Mouse (Mus musculus): Measurements from ENCODE around the gene Gm37240. TPM values are rescaled to one million over a fixed set of nuclear protein-coding genes. Genes with fewer than 3 reads are reported as not detected.

The Gm37240 gene
- total RNA-seq, 1 experiment, result 1.2 TPM

DNA sequence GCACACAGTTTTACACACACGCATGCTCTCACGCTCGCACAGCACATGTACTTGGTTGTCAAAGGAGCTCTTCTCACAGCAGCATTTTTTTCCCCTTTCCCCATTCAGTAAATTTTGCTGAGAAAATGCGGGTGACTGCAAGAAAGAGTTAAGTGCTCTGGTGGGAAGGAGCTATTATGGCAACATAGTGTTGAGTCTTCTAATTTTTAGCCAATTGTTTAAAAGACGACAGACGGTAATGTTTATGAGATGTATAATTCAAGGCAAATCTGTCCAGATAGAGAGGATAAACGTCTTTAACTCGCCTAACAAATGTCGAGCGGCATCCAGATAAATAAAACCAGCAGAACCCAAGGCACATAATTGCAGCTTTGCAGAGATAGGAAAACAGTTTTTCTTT lies 726.5 kb downstream of the Gm37240 start:
- H3K36me3 ChIP-seq (ENCODE audit: control insufficient read depth, insufficient read depth, low read length, poor library complexity, severe bottlenecking), result no peaks in the 10 kb centered on the region
- H3K4me1 ChIP-seq (ENCODE audit: control insufficient read depth in 2 of 2, insufficient read depth in 2 of 2, low read length in 2 of 2, poor library complexity in 1 of 2), result no peaks in the 10 kb centered on the region
- in situ Hi-C loops (cut with MboI; ENCODE audit: low sequenced_read_pairs in 2 of 2, unreplicated experiment in 2 of 2), result no loop called here
- no peak overlapping the region for H3K4me3 ChIP-seq (ENCODE audit: insufficient read depth in 1 of 2, low read depth in 1 of 2, low read length in 2 of 2, poor library complexity in 1 of 2, severe bottlenecking in 1 of 2)
- no peak overlapping the region for H3K27ac ChIP-seq (ENCODE audit: insufficient read depth, low read depth, low read length, poor library complexity, severe bottlenecking)
- TF ChIP-seq ZC3H11A (IDR thresholded peaks at IDR 0.05; ENCODE audit: borderline replicate concordance, low read depth, low read length) (no peak), MAFK (IDR thresholded peaks at IDR 0.05; ENCODE audit: insufficient read depth, low read depth, low read length) (no peak), CHD2 (IDR thresholded peaks at IDR 0.05; ENCODE audit: low read depth, low read length) (no peak), ZNF384 (IDR thresholded peaks at IDR 0.05; ENCODE audit: low read depth, low read length) (no peak), HCFC1 (IDR thresholded peaks at IDR 0.05; ENCODE audit: borderline replicate concordance, insufficient read depth, low read length) (no peak)
- H3K9me3 ChIP-seq (ENCODE audit: control insufficient read depth, insufficient read depth, low read depth, low read length), result no peaks in the 10 kb centered on the region
- H3K9ac ChIP-seq (ENCODE audit: insufficient read depth, low read depth, low read length, poor library complexity, severe bottlenecking), result no peak overlapping the region
- DNase-seq (ENCODE audit: low read depth, low spot score), result no peak

DNA sequence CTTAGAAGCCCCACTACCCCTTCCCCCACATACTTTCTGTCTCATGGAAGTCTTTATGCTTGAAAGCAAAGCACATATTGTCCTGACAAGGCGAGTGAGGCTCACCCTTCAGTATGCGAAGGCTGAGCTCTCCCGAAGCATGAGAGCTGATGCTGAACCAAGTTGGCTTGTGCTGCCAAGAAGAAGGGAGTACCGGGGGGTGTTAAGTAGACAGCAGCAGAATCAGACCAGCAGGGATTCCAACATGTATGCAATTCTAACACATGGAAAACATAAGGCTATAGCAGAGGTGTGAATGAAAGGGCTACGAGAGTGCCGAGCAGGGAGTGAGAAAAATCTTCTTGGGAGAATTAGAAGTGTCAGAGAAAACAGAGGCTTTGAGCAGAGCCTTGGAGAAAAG lies 727.7 kb downstream of the Gm37240 start:
- Histone ChIP-seq H3K36me3 (ENCODE audit: control insufficient read depth, insufficient read depth, low read length, poor library complexity, severe bottlenecking) (no peaks in the 10 kb centered on the region), H3K9ac (ENCODE audit: insufficient read depth, low read depth, low read length, poor library complexity, severe bottlenecking) (no peak overlapping the region), H3K9me3 (ENCODE audit: control insufficient read depth, insufficient read depth, low read depth, low read length) (no peaks in the 10 kb centered on the region), H3K4me1 (ENCODE audit: control insufficient read depth in 2 of 2, insufficient read depth in 2 of 2, low read length in 2 of 2, poor library complexity in 1 of 2) (no peaks in the 10 kb centered on the region), H3K4me3 (ENCODE audit: insufficient read depth in 1 of 2, low read depth in 1 of 2, low read length in 2 of 2, poor library complexity in 1 of 2, severe bottlenecking in 1 of 2) (no peak overlapping the region), H3K27ac (ENCODE audit: insufficient read depth, low read depth, low read length, poor library complexity, severe bottlenecking) (no peak overlapping the region)
- no peak for TF ChIP-seq HCFC1 (IDR thresholded peaks at IDR 0.05; ENCODE audit: borderline replicate concordance, insufficient read depth, low read length)
- no peak for TF ChIP-seq ZC3H11A (IDR thresholded peaks at IDR 0.05; ENCODE audit: borderline replicate concordance, low read depth, low read length)
- no peak for TF ChIP-seq CHD2 (IDR thresholded peaks at IDR 0.05; ENCODE audit: low read depth, low read length)
- no peak for TF ChIP-seq MAFK (IDR thresholded peaks at IDR 0.05; ENCODE audit: insufficient read depth, low read depth, low read length)
- TF ChIP-seq ZNF384 (IDR thresholded peaks at IDR 0.05; ENCODE audit: low read depth, low read length), result no peak
- no peak for DNase-seq (ENCODE audit: low read depth, low spot score)
- in situ Hi-C loops (cut with MboI; ENCODE audit: low sequenced_read_pairs in 2 of 2, unreplicated experiment in 2 of 2), result no loop called here

DNA sequence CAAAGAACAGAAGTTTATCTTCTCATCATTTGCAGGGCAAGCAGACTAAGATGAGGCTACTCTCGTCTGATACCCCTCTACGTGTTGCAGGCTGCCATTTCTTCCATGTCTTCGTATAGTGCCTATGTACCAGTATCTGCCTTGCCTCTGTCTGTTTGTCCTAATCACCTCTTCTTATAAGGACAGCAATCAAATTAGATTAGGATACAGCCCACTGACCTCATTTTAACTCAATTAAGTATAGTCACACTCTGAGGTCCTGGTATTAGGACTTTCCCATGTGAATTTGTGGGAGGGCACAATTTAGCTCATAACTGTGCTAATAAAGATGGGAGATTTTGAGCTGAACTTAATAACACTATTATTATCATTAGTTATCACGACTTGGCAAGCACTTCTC lies 738.5 kb downstream of the Gm37240 start:
- in situ Hi-C loops (cut with MboI; ENCODE audit: low sequenced_read_pairs in 2 of 2, unreplicated experiment in 2 of 2), result no loop called here
- H3K27ac ChIP-seq (ENCODE audit: insufficient read depth, low read depth, low read length, poor library complexity, severe bottlenecking), result no peak overlapping the region
- H3K9ac ChIP-seq (ENCODE audit: insufficient read depth, low read depth, low read length, poor library complexity, severe bottlenecking), result no peak overlapping the region
- H3K9me3 ChIP-seq (ENCODE audit: control insufficient read depth, insufficient read depth, low read depth, low read length), result no peaks in the 10 kb centered on the region
- no peaks in the 10 kb centered on the region for H3K36me3 ChIP-seq (ENCODE audit: control insufficient read depth, insufficient read depth, low read length, poor library complexity, severe bottlenecking)
- peaks cover 0 to 2% of the 10 kb centered on the region in 2 experiments; a peak in 1 of 4 replicates for H3K4me1 ChIP-seq (ENCODE audit: control insufficient read depth in 2 of 2, insufficient read depth in 2 of 2, low read length in 2 of 2, poor library complexity in 1 of 2)
- no peak for DNase-seq (ENCODE audit: low read depth, low spot score)
- TF ChIP-seq MAFK (IDR thresholded peaks at IDR 0.05; ENCODE audit: insufficient read depth, low read depth, low read length), result no peak
- no peak for TF ChIP-seq HCFC1 (IDR thresholded peaks at IDR 0.05; ENCODE audit: borderline replicate concordance, insufficient read depth, low read length)
- no peak for TF ChIP-seq ZC3H11A (IDR thresholded peaks at IDR 0.05; ENCODE audit: borderline replicate concordance, low read depth, low read length)
- no peak for TF ChIP-seq CHD2 (IDR thresholded peaks at IDR 0.05; ENCODE audit: low read depth, low read length)
- no peak for TF ChIP-seq ZNF384 (IDR thresholded peaks at IDR 0.05; ENCODE audit: low read depth, low read length)
- H3K4me3 ChIP-seq (ENCODE audit: insufficient read depth in 1 of 2, low read depth in 1 of 2, low read length in 2 of 2, poor library complexity in 1 of 2, severe bottlenecking in 1 of 2), result no peak overlapping the region

DNA sequence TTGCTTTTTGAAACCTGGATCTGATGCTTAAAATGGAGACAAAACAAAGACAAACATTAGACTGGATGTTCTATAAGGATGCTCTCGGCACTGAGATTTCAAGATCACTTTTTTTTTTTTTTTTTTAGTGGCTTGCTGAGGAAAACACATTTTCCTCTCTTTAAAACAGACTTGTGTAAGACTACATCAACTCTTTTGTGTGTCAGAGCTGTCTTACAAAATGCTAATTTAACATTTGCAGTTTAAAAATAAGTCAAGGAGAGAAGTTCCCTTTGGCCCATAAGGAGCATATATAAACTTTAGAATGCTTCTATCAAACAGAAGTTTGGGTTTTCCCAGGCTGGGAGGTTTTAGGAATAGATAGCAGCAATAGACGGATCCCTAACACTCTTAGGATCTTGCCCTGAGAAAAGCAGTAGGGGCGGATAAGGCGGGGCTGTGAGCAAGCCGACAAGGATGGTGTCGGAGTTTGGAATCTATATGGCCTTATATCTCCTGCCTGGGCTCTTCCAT lies 739.2 kb downstream of the Gm37240 start:
- no peak overlapping the region for H3K4me3 ChIP-seq (ENCODE audit: insufficient read depth in 1 of 2, low read depth in 1 of 2, low read length in 2 of 2, poor library complexity in 1 of 2, severe bottlenecking in 1 of 2)
- H3K9ac ChIP-seq (ENCODE audit: insufficient read depth, low read depth, low read length, poor library complexity, severe bottlenecking), result no peak overlapping the region
- H3K36me3 ChIP-seq (ENCODE audit: control insufficient read depth, insufficient read depth, low read length, poor library complexity, severe bottlenecking), result no peaks in the 10 kb centered on the region
- in situ Hi-C loops (cut with MboI; ENCODE audit: low sequenced_read_pairs in 2 of 2, unreplicated experiment in 2 of 2), result no loop called here
- H3K9me3 ChIP-seq (ENCODE audit: control insufficient read depth, insufficient read depth, low read depth, low read length), result no peaks in the 10 kb centered on the region
- no peak overlapping the region for H3K27ac ChIP-seq (ENCODE audit: insufficient read depth, low read depth, low read length, poor library complexity, severe bottlenecking)
- TF ChIP-seq MAFK (IDR thresholded peaks at IDR 0.05; ENCODE audit: insufficient read depth, low read depth, low read length), result no peak
- TF ChIP-seq ZC3H11A (IDR thresholded peaks at IDR 0.05; ENCODE audit: borderline replicate concordance, low read depth, low read length), result no peak
- TF ChIP-seq HCFC1 (IDR thresholded peaks at IDR 0.05; ENCODE audit: borderline replicate concordance, insufficient read depth, low read length), result no peak
- DNase-seq (ENCODE audit: low read depth, low spot score), result no peak
- H3K4me1 ChIP-seq (ENCODE audit: control insufficient read depth in 2 of 2, insufficient read depth in 2 of 2, low read length in 2 of 2, poor library complexity in 1 of 2), result peaks cover 0 to 2% of the 10 kb centered on the region in 2 experiments; a peak in 1 of 4 replicates

DNA sequence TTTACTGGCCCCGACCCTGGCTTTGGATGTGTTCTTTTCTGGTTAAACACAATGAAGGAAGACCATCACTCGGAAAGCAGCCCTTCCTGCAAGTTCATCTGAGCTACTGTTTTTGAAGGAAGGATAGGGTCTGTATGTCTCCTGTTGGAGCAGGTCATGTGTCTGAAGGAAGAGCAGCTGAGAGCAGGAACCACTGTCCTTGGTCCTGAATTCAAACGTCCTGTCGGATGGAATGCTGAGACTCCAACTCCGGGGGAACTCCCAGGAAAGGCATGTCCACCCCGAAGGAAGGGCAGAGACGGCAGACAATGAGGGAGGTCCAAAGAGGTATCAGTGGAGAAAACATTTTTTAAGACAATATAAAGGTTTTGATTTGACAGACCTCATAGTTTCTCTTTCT lies 741.8 kb downstream of the Gm37240 start:
- Histone ChIP-seq H3K27ac (ENCODE audit: insufficient read depth, low read depth, low read length, poor library complexity, severe bottlenecking) (no peak overlapping the region), H3K9ac (ENCODE audit: insufficient read depth, low read depth, low read length, poor library complexity, severe bottlenecking) (no peak overlapping the region), H3K4me1 (ENCODE audit: control insufficient read depth in 2 of 2, insufficient read depth in 2 of 2, low read length in 2 of 2, poor library complexity in 1 of 2) (peaks cover 0 to 2% of the 10 kb centered on the region in 2 experiments; a peak in 1 of 4 replicates), H3K36me3 (ENCODE audit: control insufficient read depth, insufficient read depth, low read length, poor library complexity, severe bottlenecking) (no peaks in the 10 kb centered on the region), H3K4me3 (ENCODE audit: insufficient read depth in 1 of 2, low read depth in 1 of 2, low read length in 2 of 2, poor library complexity in 1 of 2, severe bottlenecking in 1 of 2) (no peak overlapping the region), H3K9me3 (ENCODE audit: control insufficient read depth, insufficient read depth, low read depth, low read length) (no peaks in the 10 kb centered on the region)
- DNase-seq (ENCODE audit: low read depth, low spot score), result peak; percentile 79
- TF ChIP-seq HCFC1 (IDR thresholded peaks at IDR 0.05; ENCODE audit: borderline replicate concordance, insufficient read depth, low read length), result no peak
- TF ChIP-seq MAFK (IDR thresholded peaks at IDR 0.05; ENCODE audit: insufficient read depth, low read depth, low read length), result no peak
- TF ChIP-seq CHD2 (IDR thresholded peaks at IDR 0.05; ENCODE audit: low read depth, low read length), result no peak
- no peak for TF ChIP-seq ZNF384 (IDR thresholded peaks at IDR 0.05; ENCODE audit: low read depth, low read length)
- no peak for TF ChIP-seq ZC3H11A (IDR thresholded peaks at IDR 0.05; ENCODE audit: borderline replicate concordance, low read depth, low read length)
- in situ Hi-C loops (cut with MboI; ENCODE audit: low sequenced_read_pairs in 2 of 2, unreplicated experiment in 2 of 2), result no loop called here

All from ES-E14 (cell line).